8 mouse cellular contexts compared by ENCODE assay signal in the genomic region with DNA sequence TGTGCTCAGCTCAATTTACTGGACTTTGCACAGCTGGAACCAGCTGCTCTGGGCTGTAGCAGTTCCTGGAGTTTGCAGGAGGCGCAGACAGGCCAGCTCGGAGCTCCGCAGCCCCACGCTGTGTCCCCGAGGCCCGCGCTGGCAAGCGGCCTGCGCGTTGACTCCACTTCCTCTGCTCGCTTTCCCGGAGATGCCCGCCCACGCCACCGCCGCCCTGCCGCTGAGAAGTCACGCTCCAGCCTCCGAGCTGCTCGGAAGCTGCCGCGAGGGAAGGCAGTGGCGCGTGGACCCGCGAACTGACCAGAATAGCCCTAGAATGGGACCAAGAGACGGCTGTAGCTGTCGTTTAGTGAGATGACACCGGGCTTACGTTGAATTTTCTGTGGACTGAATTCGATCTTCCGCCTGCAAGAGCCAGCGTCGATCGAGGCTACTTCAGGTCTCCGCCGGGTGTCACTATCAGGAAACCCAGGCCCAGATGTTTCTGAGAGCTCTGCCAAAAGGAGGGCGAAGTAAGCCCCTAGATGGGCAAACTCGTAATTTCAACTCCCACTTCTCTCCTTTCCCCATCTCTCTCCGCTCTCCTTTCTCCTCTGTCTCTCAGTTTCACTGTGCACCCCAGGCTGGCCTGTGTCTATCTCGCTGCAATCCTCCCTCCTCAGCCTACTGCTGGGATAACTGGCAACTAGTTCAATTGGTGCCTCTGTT. TPM values are rescaled to one million over a fixed set of nuclear protein-coding genes. Genes with fewer than 3 reads are reported as not detected.
DNase-seq lines count a peak whose midpoint lies in the region; ATAC-seq lines count a peak whose summit lies in the region.

No protein-coding gene starts in this region.

- peak; percentile 91 for ATAC-seq in intestine, embryonic 14.5 days (replicated peaks; ENCODE audit: low FRiP score, low TSS enrichment, low read depth)

- peaks cover 8% of the 10 kb centered on the region for H3K4me1 ChIP-seq in intestine, embryonic 14.5 days (replicated peaks; ENCODE audit: control insufficient read depth, insufficient read depth, low read length)

- H3K4me2 ChIP-seq in intestine, embryonic 14.5 days (ENCODE audit: low read length), result peak overlapping the region; percentile 83

- intact Hi-C loops in gastrocnemius, postnatal 14 days (cut with DNase I; ENCODE audit: low total_unique reads), result no loop called here
- intact Hi-C loops in left cerebral cortex, postnatal 25 days (cut with DNase I), result loop anchor here (2.0 kb wide), 1 partner anchor 27 kb away; a partner anchor contains a TSS

- DNase-seq in adrenal gland, adult (ENCODE audit: inconsistent age in 2 of 2, low spot score in 1 of 2), result peak; percentile 92 to 96
- DNase-seq in embryo, embryonic 10.5 days (ENCODE audit: low spot score), result peak; percentile 62
- DNase-seq in gastrocnemius, postnatal 14 days, result peak; percentile 94
- peak; percentile 85 for DNase-seq in intestine, embryonic 14.5 days (ENCODE audit: low spot score)
- peak; percentile 81 to 90 for DNase-seq in left cerebral cortex, postnatal 25 days (ENCODE audit: low spot score in 2 of 2)
- peak; percentile 64 for DNase-seq in mesoderm, embryonic 11.5 days (ENCODE audit: low read depth, low spot score)
- DNase-seq in right cerebral cortex, postnatal 4 days, result peak; percentile 58
- DNase-seq in yolk sac, embryonic 10.5 days (ENCODE audit: low spot score), result peak; percentile 79

- no peaks in the 10 kb centered on the region for H3K9me3 ChIP-seq in intestine, embryonic 14.5 days (ENCODE audit: control insufficient read depth, low read length)

- peak overlapping the region; percentile 69 for H3K27ac ChIP-seq in intestine, embryonic 14.5 days (ENCODE audit: low read depth)

- H3K9ac ChIP-seq in intestine, embryonic 14.5 days (ENCODE audit: low read length), result peak overlapping the region; percentile 40

- WGBS in intestine, embryonic 14.5 days, result 2% methylated on average over 41 of the region's 41 CpGs

- peak overlapping the region; percentile 34 for H3K4me3 ChIP-seq in intestine, embryonic 14.5 days (ENCODE audit: low read depth, low read length)

- peaks cover 16% of the 10 kb centered on the region for H3K27me3 ChIP-seq in intestine, embryonic 14.5 days (replicated peaks; ENCODE audit: control insufficient read depth, insufficient read depth, low read length)

- H3K36me3 ChIP-seq in intestine, embryonic 14.5 days (ENCODE audit: control insufficient read depth, insufficient read depth, low read length), result no peaks in the 10 kb centered on the region

RNA-seq across cellular contexts. Expression of a gene that starts 27.1 kb away (rescaled TPM):
- total RNA-seq in gastrocnemius, postnatal 14 days (2021), result 100 to 1,000 TPM in 1 of 2 experiments, 10 to 100 TPM in 1; 96.6 to 108 TPM
- 83.2 and 91.9 TPM in 2 replicates for polyA plus RNA-seq in intestine, embryonic 14.5 days (2014; fragmentation: Nextera tagmentation; extraction: Ambion mirVana)
- total RNA-seq in left cerebral cortex, postnatal 25 days (2021), result 100 to 1,000 TPM; 122 to 124 TPM

Comparison
In these comparisons a context has a peak if more than half of its experiments do, and no peak if none do; other contexts are left out.
1. Peak in every context shown above with its lines: DNase-seq, ATAC-seq, H3K4me3 ChIP-seq and H3K27ac ChIP-seq.